Mouse (Mus musculus): ENCODE measurements at regions not wholly inside any gene's neighbourhood (a gene's known extent, or its start where the extent isn't known, plus 50 kb on each side); places are given as distances from the start of the nearest gene placed in this dataset.

- DNase-seq = no peak
Measured at GRCm38 (mm10) chr5:45923907-45924594, 66.6 kb upstream of the Lcorl start.

Data from kidney, postnatal 25 days (tissue).